Mouse (Mus musculus) midbrain, embryonic 16.5 days (tissue): ENCODE results near the gene 6430531B16Rik. TPM values are rescaled to one million over a fixed set of nuclear protein-coding genes. Genes with fewer than 3 reads are reported as not detected.

Experiments used
- ATAC-seq: fragments of 200-750 bp; cut with Nextera tagmentation; 2 replicates; pipeline ENCODE4 v1.8.0; 2017; ENCODE audit warnings: moderate TSS enrichment
- H3K27ac ChIP-seq: fragments of 300-500 bp; sonication (generic); 2 replicates; pipeline ENCODE4 v1.5.1; 2014; ENCODE audit warnings: mild to moderate bottlenecking, low read length, mixed read lengths
- H3K27me3 ChIP-seq: fragments of 300-500 bp; sonication (generic); 2 replicates; pipeline ENCODE4 v1.6.1; 2014; ENCODE audit warnings: low read depth, low read length, mixed read lengths; ENCODE audit not compliant: control insufficient read depth, insufficient read depth
- H3K36me3 ChIP-seq: fragments of 300-500 bp; sonication (generic); 2 replicates; pipeline ENCODE4 v1.6.1; 2014; ENCODE audit warnings: mild to moderate bottlenecking, low read length, moderate library complexity, mixed read lengths; ENCODE audit not compliant: control insufficient read depth, insufficient read depth
- H3K4me1 ChIP-seq: fragments of 300-500 bp; sonication (generic); 2 replicates; pipeline ENCODE4 v1.6.1; 2014; ENCODE audit warnings: mild to moderate bottlenecking, low read length, mixed read lengths; ENCODE audit not compliant: control insufficient read depth, insufficient read depth
- H3K4me2 ChIP-seq: fragments of 300-500 bp; sonication (generic); 2 replicates; pipeline ENCODE4 v1.6.1; 2014; ENCODE audit warnings: mild to moderate bottlenecking, low read length, mixed read lengths
- H3K4me3 ChIP-seq: fragments of 300-500 bp; sonication (generic); 2 replicates; pipeline ENCODE4 v1.5.1; 2014; ENCODE audit warnings: low read depth, mild to moderate bottlenecking, low read length, moderate library complexity, mixed read lengths
- H3K9ac ChIP-seq: fragments of 300-500 bp; sonication (generic); 2 replicates; pipeline ENCODE4 v1.6.1; 2014; ENCODE audit warnings: low read depth, low read length, mixed read lengths
- H3K9me3 ChIP-seq: fragments of 300-500 bp; sonication (generic); replicated peaks from 2 replicates; pipeline ENCODE4 v1.6.1; 2014; ENCODE audit warnings: mild to moderate bottlenecking, low read length, mixed read lengths; ENCODE audit not compliant: control insufficient read depth, poor library complexity, severe bottlenecking
- WGBS: fragments of 180-500 bp; shearing (Covaris S2); extraction: QIAGEN DNeasy Blood & Tissue Kit; methylation state at CpG from one replicate; pipeline ENCODE4 v1.1.7; 2014; 5-methylcytosine and 5-hydroxymethylcytosine counted together
- polyA plus RNA-seq: library from polyadenylated mRNA; unstranded; fragments of >200 nt; fragmentation: Nextera tagmentation; extraction: Ambion mirVana; gene quantifications from 2 replicates; pipeline ENCODE4 v1.2.1, GENCODE M21; 2015

Gene 6430531B16Rik
- polyA plus RNA-seq, 1 experiment from 2014 or later = 0.95 TPM

GRCm38 (mm10) chr7:139994202-139994601 lies 15.6 kb upstream of the 6430531B16Rik start:
- Histone ChIP-seq H3K9ac (no peak overlapping the region), H3K36me3 (peaks cover 26% of the 10 kb centered on the region), H3K4me3 (no peak overlapping the region), H3K27me3 (no peaks in the 10 kb centered on the region), H3K9me3 (no peaks in the 10 kb centered on the region), H3K4me2 (no peak overlapping the region), H3K27ac (no peak overlapping the region), H3K4me1 (no peaks in the 10 kb centered on the region)
- no peak for ATAC-seq
- 83% methylated on average over 4 of the region's 4 CpGs for WGBS

GRCm38 (mm10) chr7:139993532-139993931 lies 15.0 kb upstream of the 6430531B16Rik start:
- no peak overlapping the region for H3K9ac ChIP-seq
- H3K36me3 ChIP-seq = peaks cover 20% of the 10 kb centered on the region
- no peak overlapping the region for H3K4me2 ChIP-seq
- no peaks in the 10 kb centered on the region for H3K4me1 ChIP-seq
- H3K27ac ChIP-seq = no peak overlapping the region
- H3K9me3 ChIP-seq = no peaks in the 10 kb centered on the region
- ATAC-seq = no peak
- H3K27me3 ChIP-seq = no peaks in the 10 kb centered on the region
- H3K4me3 ChIP-seq = no peak overlapping the region
- 92% methylated on average over 6 of the region's 6 CpGs for WGBS

GRCm38 (mm10) chr7:139992406-139992805 lies 13.9 kb upstream of the 6430531B16Rik start, which contains the start of gene Adam8:
Gene Adam8 (minus strand): TSS chr7:139992562.
- no peak within 1 kb of the TSS for H3K27ac ChIP-seq
- 28% methylated on average over 7 of the region's 7 CpGs for WGBS
- no peak within 1 kb of the TSS for H3K4me2 ChIP-seq
- H3K9ac ChIP-seq = no peak within 1 kb of the TSS
- H3K4me1 ChIP-seq = no peaks in the 10 kb centered on the region
- peaks cover 11% of the 10 kb centered on the region for H3K36me3 ChIP-seq
- no peak for ATAC-seq
- H3K4me3 ChIP-seq = no peak within 1 kb of the TSS
- no peaks in the 10 kb centered on the region for H3K9me3 ChIP-seq
- H3K27me3 ChIP-seq = no peaks in the 10 kb centered on the region

GRCm38 (mm10) chr7:139990864-139991394 lies 12.4 kb upstream of the 6430531B16Rik start:
- H3K9ac ChIP-seq = no peak overlapping the region

GRCm38 (mm10) chr7:139988272-139988671 lies 9.7 kb upstream of the 6430531B16Rik start:
- ATAC-seq = no peak
- Histone ChIP-seq H3K4me2 (no peak overlapping the region), H3K27me3 (no peaks in the 10 kb centered on the region), H3K36me3 (no peaks in the 10 kb centered on the region; the same call in 1 of the 2 replicates), H3K4me1 (no peaks in the 10 kb centered on the region), H3K9ac (no peak overlapping the region), H3K9me3 (no peaks in the 10 kb centered on the region), H3K4me3 (no peak overlapping the region), H3K27ac (no peak overlapping the region)
- 91% methylated on average over 9 of the region's 9 CpGs for WGBS

More at GRCm38 (mm10) chr7:139990864-139991394, 12.4 kb upstream of the 6430531B16Rik start:
- Histone ChIP-seq H3K27ac (no peak overlapping the region), H3K36me3 (no peaks in the 10 kb centered on the region), H3K4me2 (no peak overlapping the region), H3K4me1 (no peaks in the 10 kb centered on the region), H3K9me3 (no peaks in the 10 kb centered on the region), H3K4me3 (no peak overlapping the region), H3K27me3 (no peaks in the 10 kb centered on the region)
- 77% methylated on average over 8 of the region's 8 CpGs for WGBS
- no peak for ATAC-seq

GRCm38 (mm10) chr7:139984505-139984904 lies 6.0 kb upstream of the 6430531B16Rik start:
- ATAC-seq = no peak
- Histone ChIP-seq H3K9ac (no peak overlapping the region), H3K4me2 (no peak overlapping the region), H3K4me3 (no peak overlapping the region), H3K9me3 (no peaks in the 10 kb centered on the region), H3K27ac (no peak overlapping the region), H3K36me3 (no peaks in the 10 kb centered on the region; the same call in 1 of the 2 replicates), H3K27me3 (no peaks in the 10 kb centered on the region), H3K4me1 (no peaks in the 10 kb centered on the region)
- WGBS = 96% methylated on average over 11 of the region's 11 CpGs

- Histone ChIP-seq H3K9me3 (no peaks in the 10 kb centered on the region), H3K4me1 (peaks cover 4% of the 10 kb centered on the region; the same call in 1 of the 2 replicates), H3K9ac (no peak overlapping the region), H3K27me3 (no peaks in the 10 kb centered on the region), H3K36me3 (no peaks in the 10 kb centered on the region; the same call in 1 of the 2 replicates), H3K4me2 (no peak overlapping the region), H3K27ac (no peak overlapping the region), H3K4me3 (no peak overlapping the region)
- WGBS = 88% methylated on average over 11 of the region's 11 CpGs
- ATAC-seq = no peak
These were observed 3.5 kb upstream of the 6430531B16Rik start for GRCm38 (mm10) chr7:139982058-139982457.

- Histone ChIP-seq H3K36me3 (no peaks in the 10 kb centered on the region; the same call in 1 of the 2 replicates), H3K27me3 (no peaks in the 10 kb centered on the region), H3K4me3 (no peak overlapping the region), H3K4me2 (no peak overlapping the region), H3K27ac (no peak overlapping the region), H3K9ac (no peak overlapping the region), H3K9me3 (no peaks in the 10 kb centered on the region), H3K4me1 (peaks cover 4% of the 10 kb centered on the region; the same call in 1 of the 2 replicates)
- ATAC-seq = no peak
- WGBS = 63% methylated on average over 3 of the region's 3 CpGs
These were observed 2.2 kb upstream of the 6430531B16Rik start for GRCm38 (mm10) chr7:139980778-139981177.

- H3K4me1 ChIP-seq = peaks cover 4% of the 10 kb centered on the region; the same call in 1 of the 2 replicates
- H3K27me3 ChIP-seq = no peaks in the 10 kb centered on the region
- H3K9me3 ChIP-seq = no peaks in the 10 kb centered on the region
- H3K27ac ChIP-seq = no peak overlapping the region
- 39% methylated on average over 13 of the region's 13 CpGs for WGBS
- H3K4me3 ChIP-seq = peak overlapping the region; percentile 55
- H3K4me2 ChIP-seq = peak overlapping the region; percentile 91
- no peaks in the 10 kb centered on the region; the same call in 1 of the 2 replicates for H3K36me3 ChIP-seq
- H3K9ac ChIP-seq = peak overlapping the region; percentile 75
- ATAC-seq = peak; percentile 61
These were observed 610 bp upstream of the 6430531B16Rik start for GRCm38 (mm10) chr7:139979011-139979719.
